Mouse (Mus musculus) bone marrow, adult 2 months (tissue): ENCODE measurements around the gene Atf6b. TPM values are rescaled to one million over a fixed set of nuclear protein-coding genes. Genes with fewer than 3 reads are reported as not detected.

Source experiments
- H3K27ac ChIP-seq: fragments of 200-500 bp; 2 replicates; pipeline ENCODE4 v1.5.1; 2012; ENCODE audit warnings: low read depth, mild to moderate bottlenecking, control low read depth, inconsistent platforms, low read length; ENCODE audit not compliant: control insufficient read depth, poor library complexity, insufficient read depth
- H3K4me1 ChIP-seq: fragments of 200-500 bp; 2 replicates; pipeline ENCODE4 v1.6.1; 2011; ENCODE audit warnings: low read length; ENCODE audit not compliant: control insufficient read depth, insufficient read depth
- H3K4me3 ChIP-seq: fragments of 200-500 bp; replicated peaks from 2 replicates; pipeline ENCODE3; 2011; ENCODE audit warnings: mild to moderate bottlenecking, low read depth, low read length, control low read depth; ENCODE audit not compliant: control insufficient read depth
- CTCF ChIP-seq: fragments of 200-500 bp; IDR thresholded peaks from 2 replicates; pipeline ENCODE4 v1.5.1; 2011; ENCODE audit warnings: low read length, control low read depth; ENCODE audit not compliant: control insufficient read depth, insufficient read depth
- POLR2A ChIP-seq: fragments of 200-500 bp; IDR thresholded peaks from 2 replicates; pipeline ENCODE4 v1.6.1; 2011; ENCODE audit warnings: low read depth, mild to moderate bottlenecking, control low read depth, low read length, borderline replicate concordance; ENCODE audit not compliant: control insufficient read depth
- WGBS: fragments of 180-500 bp; shearing (Covaris S2); methylation state at CpG from one replicate; pipeline ENCODE4 v1.1.7; 2018; 5-methylcytosine and 5-hydroxymethylcytosine counted together
- polyA plus RNA-seq: library from polyadenylated mRNA; stranded (reverse); fragments of >200 nt; gene quantifications from 2 replicates; pipeline ENCODE4 v1.2.4, GENCODE M21; 2011; ENCODE audit warnings: low replicate concordance; ENCODE audit not compliant: missing spikeins, insufficient read depth, insufficient read length

Gene Atf6b
- polyA plus RNA-seq, 1 experiment = 40.2 TPM

- Histone ChIP-seq H3K27ac (no peak overlapping the region), H3K4me3 (no peak overlapping the region), H3K4me1 (no peaks in the 10 kb centered on the region)
- TF ChIP-seq CTCF (no peak), POLR2A (no peak)
- WGBS = 80% methylated on average over 7 of the region's 7 CpGs
Observed at GRCm38 (mm10) chr17:34655160-34655559, 8.2 kb downstream of the Atf6b start.

- WGBS = 66% methylated on average over 4 of the region's 4 CpGs
- Histone ChIP-seq H3K4me1 (no peaks in the 10 kb centered on the region), H3K4me3 (no peak overlapping the region), H3K27ac (no peak overlapping the region)
- TF ChIP-seq POLR2A (no peak), CTCF (no peak)
Observed at GRCm38 (mm10) chr17:34655581-34655991, 8.6 kb downstream of the Atf6b start.

GRCm38 (mm10) chr17:34656666-34657065, 9.7 kb downstream of the Atf6b start:
- no peaks in the 10 kb centered on the region for H3K4me1 ChIP-seq
- WGBS = 73% methylated on average over 8 of the region's 8 CpGs
- no peak overlapping the region for H3K4me3 ChIP-seq
- no peak for TF ChIP-seq CTCF
- TF ChIP-seq POLR2A = no peak
- no peak overlapping the region for H3K27ac ChIP-seq

- no peak for TF ChIP-seq CTCF
- TF ChIP-seq POLR2A = no peak
- 11% methylated on average over 2 of the region's 2 CpGs for WGBS
- no peaks in the 10 kb centered on the region for H3K4me1 ChIP-seq
Observed at GRCm38 (mm10) chr17:34657271-34657670, 10.3 kb downstream of the Atf6b start.

GRCm38 (mm10) chr17:34658145-34658544, 11.2 kb downstream of the Atf6b start:
- H3K4me3 ChIP-seq = no peak overlapping the region
- H3K4me1 ChIP-seq = no peaks in the 10 kb centered on the region
- 29% methylated on average over 2 of the region's 2 CpGs for WGBS
- TF ChIP-seq POLR2A = no peak
- no peak for TF ChIP-seq CTCF
- no peak overlapping the region for H3K27ac ChIP-seq

More at GRCm38 (mm10) chr17:34657271-34657670, 10.3 kb downstream of the Atf6b start:
- Histone ChIP-seq H3K27ac (no peak overlapping the region), H3K4me3 (no peak overlapping the region)

GRCm38 (mm10) chr17:34658591-34658990, 11.6 kb downstream of the Atf6b start:
- Histone ChIP-seq H3K4me3 (no peak overlapping the region), H3K27ac (no peak overlapping the region), H3K4me1 (no peaks in the 10 kb centered on the region)
- no peak for TF ChIP-seq POLR2A
- TF ChIP-seq CTCF = no peak
- 86% methylated on average over 3 of the region's 3 CpGs for WGBS

- WGBS = 43% methylated on average over 12 of the region's 12 CpGs
- Histone ChIP-seq H3K4me3 (no peak overlapping the region), H3K4me1 (no peaks in the 10 kb centered on the region), H3K27ac (no peak overlapping the region)
- no peak for TF ChIP-seq POLR2A
Observed at GRCm38 (mm10) chr17:34659181-34659896, 12.4 kb downstream of the Atf6b start.

- 48% methylated on average over 3 of the region's 3 CpGs for WGBS
- TF ChIP-seq CTCF (no peak), POLR2A (no peak)
- Histone ChIP-seq H3K27ac (no peak overlapping the region), H3K4me3 (no peak overlapping the region), H3K4me1 (no peaks in the 10 kb centered on the region)
Observed at GRCm38 (mm10) chr17:34659897-34660214, 12.9 kb downstream of the Atf6b start.

- Histone ChIP-seq H3K4me1 (no peaks in the 10 kb centered on the region), H3K4me3 (no peak overlapping the region), H3K27ac (no peak overlapping the region)
- TF ChIP-seq CTCF = no peak
- TF ChIP-seq POLR2A = no peak
- 32% methylated on average over 11 of the region's 11 CpGs for WGBS
Observed at GRCm38 (mm10) chr17:34660259-34660820, 13.4 kb downstream of the Atf6b start.
